Mouse (Mus musculus): ENCODE results near the gene Sprr2i.

DNA sequence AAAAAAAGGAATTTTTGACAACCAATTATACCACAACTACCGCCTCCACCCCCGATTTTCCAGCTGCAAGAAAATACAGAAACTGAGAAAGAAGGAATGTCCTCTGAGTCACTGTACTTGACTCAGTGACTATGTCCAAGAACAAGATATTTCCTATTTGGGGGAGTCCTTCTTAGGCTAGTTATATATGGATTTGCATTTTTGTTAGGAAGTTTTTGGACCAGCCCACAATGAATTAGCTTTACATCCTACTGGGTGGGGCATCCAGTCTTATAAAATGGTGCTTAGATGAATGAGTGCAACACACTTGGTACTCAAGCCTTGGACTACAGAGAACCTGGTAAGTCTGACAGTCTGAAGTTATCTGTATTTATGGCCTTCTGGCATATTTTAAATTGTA, 24.5 kb downstream of the Sprr2i start, which contains the start of gene Sprr2k:
- TF ChIP-seq CTCF (IDR thresholded peaks at IDR 0.05; ENCODE audit: extremely low read depth, insufficient read depth, insufficient read length, insufficient replicate concordance) (no peak), POLR2A (IDR thresholded peaks at IDR 0.05; ENCODE audit: low read depth, low read length) (no peak)
